Mouse (Mus musculus): ENCODE data around the gene Ddhd1. TPM values are rescaled to one million over a fixed set of nuclear protein-coding genes. Genes with fewer than 3 reads are reported as not detected.

The Ddhd1 gene
- polyA plus RNA-seq, 1 experiment, result 153 TPM

DNA sequence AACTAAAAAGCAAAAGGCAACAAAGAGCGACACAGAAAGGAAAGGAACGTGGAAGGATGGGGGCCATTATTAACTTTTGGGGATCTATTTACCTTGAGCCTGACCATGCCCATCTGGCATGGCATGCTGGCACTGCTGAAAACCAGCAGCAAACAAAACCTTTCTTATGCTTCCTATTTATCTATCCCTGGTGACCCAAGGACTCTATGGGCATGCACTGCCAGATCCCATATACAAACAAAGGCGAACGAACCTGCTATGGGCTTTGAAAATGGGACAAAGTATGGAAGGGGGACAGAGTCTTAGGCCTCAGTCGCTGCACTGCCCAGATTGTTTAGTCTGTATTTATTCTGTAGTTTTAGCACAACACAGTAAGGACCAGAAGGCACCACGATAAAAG lies 43.5 kb downstream of the Ddhd1 start:
- no peaks in the 10 kb centered on the region for H3K4me1 ChIP-seq (ENCODE audit: control insufficient read depth, insufficient read depth, low read length)
- H3K36me3 ChIP-seq (ENCODE audit: control insufficient read depth, insufficient read depth, low read length), result peaks cover 4% of the 10 kb centered on the region
- no peak overlapping the region for H3K4me3 ChIP-seq (ENCODE audit: control insufficient read depth, low read depth, low read length)
- peak overlapping the region; percentile 3 for H3K27ac ChIP-seq (ENCODE audit: control insufficient read depth, insufficient read depth, low read depth, low read length)
- no peaks in the 10 kb centered on the region for H3K27me3 ChIP-seq (ENCODE audit: control insufficient read depth, insufficient read depth, low read length)
- TF ChIP-seq CTCF (IDR thresholded peaks at IDR 0.05; ENCODE audit: control insufficient read depth, insufficient read depth, insufficient replicate concordance, low read depth, low read length), result no peak
- no peak for TF ChIP-seq POLR2A (IDR thresholded peaks at IDR 0.05; ENCODE audit: control insufficient read depth, low read depth, low read length)

DNA sequence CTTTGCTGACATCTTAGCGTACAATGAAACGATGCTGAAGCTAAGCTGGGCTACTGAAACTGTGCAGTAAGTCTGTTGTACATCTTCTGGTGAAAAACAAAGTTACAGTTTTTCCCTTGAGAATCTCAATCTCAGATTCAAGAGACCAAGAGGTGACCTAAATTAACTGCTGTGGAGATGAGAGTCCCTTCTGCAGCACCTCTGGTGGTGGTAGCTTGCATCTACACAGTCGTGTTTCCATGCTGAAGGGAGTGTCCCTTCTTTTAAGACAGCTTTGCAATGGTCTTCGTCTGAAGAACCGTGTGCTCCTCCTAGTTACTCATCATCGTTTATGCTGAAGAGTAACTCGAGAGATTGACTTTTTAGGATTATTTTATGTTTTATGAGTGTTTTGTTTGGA lies 46.3 kb downstream of the Ddhd1 start:
- no peak for TF ChIP-seq CTCF (IDR thresholded peaks at IDR 0.05; ENCODE audit: control insufficient read depth, insufficient read depth, insufficient replicate concordance, low read depth, low read length)
- TF ChIP-seq POLR2A (IDR thresholded peaks at IDR 0.05; ENCODE audit: control insufficient read depth, low read depth, low read length), result no peak
- no peak overlapping the region for H3K4me3 ChIP-seq (ENCODE audit: control insufficient read depth, low read depth, low read length)
- H3K4me1 ChIP-seq (ENCODE audit: control insufficient read depth, insufficient read depth, low read length), result no peaks in the 10 kb centered on the region
- no peaks in the 10 kb centered on the region for H3K27me3 ChIP-seq (ENCODE audit: control insufficient read depth, insufficient read depth, low read length)
- H3K27ac ChIP-seq (ENCODE audit: control insufficient read depth, insufficient read depth, low read depth, low read length), result no peak overlapping the region
- peaks cover 4% of the 10 kb centered on the region for H3K36me3 ChIP-seq (ENCODE audit: control insufficient read depth, insufficient read depth, low read length)

DNA sequence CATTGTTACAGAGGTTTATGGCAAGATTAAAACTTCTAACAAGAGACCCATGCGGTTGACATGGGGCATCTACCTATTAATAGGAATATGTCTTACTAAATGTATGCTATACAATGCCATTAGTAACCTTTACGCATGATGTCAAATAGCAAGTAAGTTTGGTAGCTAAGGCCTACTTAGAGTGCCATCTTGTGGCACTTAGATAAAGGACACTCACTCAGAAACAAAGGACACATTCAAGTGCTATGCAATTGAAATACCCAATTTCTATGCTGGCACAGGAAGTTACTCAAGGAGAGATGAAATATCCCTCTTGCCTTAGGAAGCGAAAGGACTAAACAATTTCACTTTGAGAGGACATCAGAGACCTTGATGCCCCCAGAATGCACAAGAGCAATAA lies 55.9 kb downstream of the Ddhd1 start:
- Histone ChIP-seq H3K27ac (ENCODE audit: control insufficient read depth, insufficient read depth, low read depth, low read length) (no peak overlapping the region), H3K4me1 (ENCODE audit: control insufficient read depth, insufficient read depth, low read length) (no peaks in the 10 kb centered on the region; the same call in 1 of the 2 replicates), H3K4me3 (ENCODE audit: control insufficient read depth, low read depth, low read length) (no peak overlapping the region), H3K36me3 (ENCODE audit: control insufficient read depth, insufficient read depth, low read length) (no peaks in the 10 kb centered on the region; the same call in 1 of the 2 replicates), H3K27me3 (ENCODE audit: control insufficient read depth, insufficient read depth, low read length) (no peaks in the 10 kb centered on the region)
- no peak for TF ChIP-seq POLR2A (IDR thresholded peaks at IDR 0.05; ENCODE audit: control insufficient read depth, low read depth, low read length)

DNA sequence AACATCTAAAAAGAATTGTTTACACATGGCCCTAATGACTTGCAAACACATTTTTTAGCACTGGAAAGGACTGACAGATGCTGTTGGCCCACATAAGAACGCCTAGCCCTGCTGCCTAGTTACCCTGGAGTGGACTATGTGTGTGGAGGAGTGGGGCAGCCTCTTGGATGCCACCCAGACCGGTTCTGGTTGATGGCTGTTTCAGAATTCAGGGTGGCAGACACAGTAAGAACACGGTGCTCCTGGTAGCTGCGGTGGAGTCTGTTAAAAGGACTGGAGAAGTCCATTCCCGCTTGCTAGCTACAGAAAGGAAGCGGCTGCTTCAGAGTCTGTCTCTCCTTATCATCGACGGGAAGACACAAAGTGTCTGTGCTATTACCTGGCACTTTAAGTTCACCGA lies 57.4 kb downstream of the Ddhd1 start:
- no peaks in the 10 kb centered on the region; the same call in 1 of the 2 replicates for H3K4me1 ChIP-seq (ENCODE audit: control insufficient read depth, insufficient read depth, low read length)
- H3K4me3 ChIP-seq (ENCODE audit: control insufficient read depth, low read depth, low read length), result no peak overlapping the region
- no peaks in the 10 kb centered on the region; the same call in 1 of the 2 replicates for H3K36me3 ChIP-seq (ENCODE audit: control insufficient read depth, insufficient read depth, low read length)
- no peaks in the 10 kb centered on the region for H3K27me3 ChIP-seq (ENCODE audit: control insufficient read depth, insufficient read depth, low read length)
- no peak overlapping the region for H3K27ac ChIP-seq (ENCODE audit: control insufficient read depth, insufficient read depth, low read depth, low read length)
- no peak for TF ChIP-seq POLR2A (IDR thresholded peaks at IDR 0.05; ENCODE audit: control insufficient read depth, low read depth, low read length)
- no peak for TF ChIP-seq CTCF (IDR thresholded peaks at IDR 0.05; ENCODE audit: control insufficient read depth, insufficient read depth, insufficient replicate concordance, low read depth, low read length)

DNA sequence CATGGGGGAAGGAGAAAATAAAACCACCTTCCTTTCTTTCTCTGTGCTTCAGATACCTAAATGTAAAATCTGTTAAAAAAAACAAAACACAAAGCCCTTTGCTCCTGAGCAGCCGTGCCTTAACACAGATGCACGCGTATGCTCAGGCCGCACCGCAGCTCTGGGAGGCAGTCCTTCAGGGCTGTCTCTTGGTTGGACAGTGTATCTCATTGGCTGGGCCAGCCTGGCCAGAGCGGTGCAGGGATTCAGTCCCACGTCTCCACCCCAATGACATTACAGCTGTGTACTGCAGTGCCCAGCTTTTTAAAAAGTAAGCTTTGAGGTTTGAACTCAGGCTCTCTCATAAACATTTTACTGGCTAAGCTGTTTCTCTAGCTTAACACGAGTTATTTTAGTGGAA lies 60.1 kb downstream of the Ddhd1 start:
- Histone ChIP-seq H3K36me3 (ENCODE audit: control insufficient read depth, insufficient read depth, low read length) (peaks cover 2% of the 10 kb centered on the region; the same call in 1 of the 2 replicates), H3K4me3 (ENCODE audit: control insufficient read depth, low read depth, low read length) (no peak overlapping the region), H3K27ac (ENCODE audit: control insufficient read depth, insufficient read depth, low read depth, low read length) (no peak overlapping the region), H3K4me1 (ENCODE audit: control insufficient read depth, insufficient read depth, low read length) (no peaks in the 10 kb centered on the region; the same call in 1 of the 2 replicates), H3K27me3 (ENCODE audit: control insufficient read depth, insufficient read depth, low read length) (no peaks in the 10 kb centered on the region)
- TF ChIP-seq POLR2A (IDR thresholded peaks at IDR 0.05; ENCODE audit: control insufficient read depth, low read depth, low read length) (no peak), CTCF (IDR thresholded peaks at IDR 0.05; ENCODE audit: control insufficient read depth, insufficient read depth, insufficient replicate concordance, low read depth, low read length) (no peak)

DNA sequence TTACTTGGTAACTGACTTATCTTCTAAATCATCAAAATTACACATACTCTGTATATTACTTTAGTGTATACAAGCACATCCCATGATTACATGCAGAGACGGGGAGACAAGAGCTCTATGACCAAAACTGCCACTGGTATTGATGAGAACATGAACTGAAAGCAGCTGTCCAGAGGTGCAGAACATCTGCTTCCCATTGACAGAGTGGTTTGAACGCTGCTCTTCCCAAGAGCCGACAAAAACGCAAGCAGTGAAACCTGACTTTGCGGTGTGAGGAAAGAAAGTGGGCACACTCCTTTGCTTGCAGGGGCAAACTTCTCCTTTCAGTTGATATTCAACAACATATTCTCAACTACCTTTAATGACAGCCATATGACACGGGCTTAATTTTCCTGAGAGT lies 64.7 kb downstream of the Ddhd1 start:
- no peak overlapping the region for H3K27ac ChIP-seq (ENCODE audit: control insufficient read depth, insufficient read depth, low read depth, low read length)
- no peaks in the 10 kb centered on the region for H3K27me3 ChIP-seq (ENCODE audit: control insufficient read depth, insufficient read depth, low read length)
- TF ChIP-seq POLR2A (IDR thresholded peaks at IDR 0.05; ENCODE audit: control insufficient read depth, low read depth, low read length) (no peak), CTCF (IDR thresholded peaks at IDR 0.05; ENCODE audit: control insufficient read depth, insufficient read depth, insufficient replicate concordance, low read depth, low read length) (no peak)
- H3K4me3 ChIP-seq (ENCODE audit: control insufficient read depth, low read depth, low read length), result no peak overlapping the region
- peaks cover 2% of the 10 kb centered on the region; the same call in 1 of the 2 replicates for H3K36me3 ChIP-seq (ENCODE audit: control insufficient read depth, insufficient read depth, low read length)
- no peaks in the 10 kb centered on the region; the same call in 1 of the 2 replicates for H3K4me1 ChIP-seq (ENCODE audit: control insufficient read depth, insufficient read depth, low read length)

DNA sequence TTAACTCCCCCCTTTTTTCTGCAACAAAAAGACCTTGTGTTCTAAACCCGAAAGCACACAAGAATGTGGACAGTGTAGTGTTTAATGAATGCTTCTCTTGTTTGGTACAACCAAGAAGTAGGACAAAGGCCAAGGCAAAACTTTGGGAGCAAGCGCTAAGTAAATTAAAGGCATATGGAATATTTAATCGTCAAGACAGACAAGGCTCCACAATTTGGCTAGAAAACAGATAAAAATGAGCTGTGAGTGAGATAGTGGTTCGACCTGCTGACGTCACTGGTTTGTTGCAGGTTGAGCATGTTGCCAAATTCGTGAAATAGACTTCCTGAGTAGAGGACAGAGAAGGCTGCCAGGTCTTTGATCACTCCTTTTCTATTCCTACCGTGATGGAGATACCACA lies 69.5 kb downstream of the Ddhd1 start:
- Histone ChIP-seq H3K4me1 (ENCODE audit: control insufficient read depth, insufficient read depth, low read length) (no peaks in the 10 kb centered on the region), H3K27me3 (ENCODE audit: control insufficient read depth, insufficient read depth, low read length) (no peaks in the 10 kb centered on the region), H3K27ac (ENCODE audit: control insufficient read depth, insufficient read depth, low read depth, low read length) (no peak overlapping the region), H3K36me3 (ENCODE audit: control insufficient read depth, insufficient read depth, low read length) (no peaks in the 10 kb centered on the region), H3K4me3 (ENCODE audit: control insufficient read depth, low read depth, low read length) (no peak overlapping the region)
- no peak for TF ChIP-seq POLR2A (IDR thresholded peaks at IDR 0.05; ENCODE audit: control insufficient read depth, low read depth, low read length)
- no peak for TF ChIP-seq CTCF (IDR thresholded peaks at IDR 0.05; ENCODE audit: control insufficient read depth, insufficient read depth, insufficient replicate concordance, low read depth, low read length)

DNA sequence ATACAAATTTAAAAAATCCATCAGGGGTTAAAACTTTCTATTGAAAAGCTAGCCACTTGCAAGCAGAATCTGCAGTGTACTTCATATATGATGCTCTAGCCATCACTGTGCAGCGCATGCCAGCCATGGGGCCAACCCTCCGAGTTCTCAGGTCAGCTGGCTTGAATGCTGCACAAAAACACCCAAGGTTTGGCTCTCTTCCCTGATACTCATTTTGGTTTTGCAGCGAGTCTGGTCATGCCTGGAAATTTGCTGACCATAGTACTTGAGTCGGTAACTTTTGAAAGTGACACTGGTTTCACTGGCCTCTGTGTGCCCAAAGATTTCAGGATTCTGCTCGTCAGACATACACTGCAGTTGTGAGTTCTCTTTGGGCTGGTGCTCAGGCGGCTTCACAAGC lies 70.4 kb downstream of the Ddhd1 start:
- Histone ChIP-seq H3K36me3 (ENCODE audit: control insufficient read depth, insufficient read depth, low read length) (no peaks in the 10 kb centered on the region), H3K27ac (ENCODE audit: control insufficient read depth, insufficient read depth, low read depth, low read length) (no peak overlapping the region), H3K27me3 (ENCODE audit: control insufficient read depth, insufficient read depth, low read length) (no peaks in the 10 kb centered on the region), H3K4me3 (ENCODE audit: control insufficient read depth, low read depth, low read length) (no peak overlapping the region), H3K4me1 (ENCODE audit: control insufficient read depth, insufficient read depth, low read length) (no peaks in the 10 kb centered on the region)
- no peak for TF ChIP-seq CTCF (IDR thresholded peaks at IDR 0.05; ENCODE audit: control insufficient read depth, insufficient read depth, insufficient replicate concordance, low read depth, low read length)
- TF ChIP-seq POLR2A (IDR thresholded peaks at IDR 0.05; ENCODE audit: control insufficient read depth, low read depth, low read length), result no peak

All from testis, adult 2 months (tissue).